Mouse (Mus musculus) small intestine, adult 2 months (tissue): ENCODE measurements at regions not wholly inside any gene's neighbourhood (a gene's known extent, or its start where the extent isn't known, plus 50 kb on each side); places are given as distances from the start of the nearest gene placed in this dataset.

Experiments used
- CTCF ChIP-seq: fragments of 200-500 bp; IDR thresholded peaks from 2 replicates; pipeline ENCODE4 v1.5.1; 2012; ENCODE audit warnings: low read depth, mild to moderate bottlenecking, control low read depth, inconsistent platforms, low read length, moderate library complexity, mixed read lengths; ENCODE audit not compliant: insufficient replicate concordance, insufficient read length; ENCODE audit errors: extremely low read depth
- POLR2A ChIP-seq: fragments of 200-500 bp; IDR thresholded peaks from 2 replicates; pipeline ENCODE4 v1.6.1; 2012; ENCODE audit warnings: low read depth, mild to moderate bottlenecking, control low read depth, inconsistent platforms, low read length, moderate library complexity

DNA sequence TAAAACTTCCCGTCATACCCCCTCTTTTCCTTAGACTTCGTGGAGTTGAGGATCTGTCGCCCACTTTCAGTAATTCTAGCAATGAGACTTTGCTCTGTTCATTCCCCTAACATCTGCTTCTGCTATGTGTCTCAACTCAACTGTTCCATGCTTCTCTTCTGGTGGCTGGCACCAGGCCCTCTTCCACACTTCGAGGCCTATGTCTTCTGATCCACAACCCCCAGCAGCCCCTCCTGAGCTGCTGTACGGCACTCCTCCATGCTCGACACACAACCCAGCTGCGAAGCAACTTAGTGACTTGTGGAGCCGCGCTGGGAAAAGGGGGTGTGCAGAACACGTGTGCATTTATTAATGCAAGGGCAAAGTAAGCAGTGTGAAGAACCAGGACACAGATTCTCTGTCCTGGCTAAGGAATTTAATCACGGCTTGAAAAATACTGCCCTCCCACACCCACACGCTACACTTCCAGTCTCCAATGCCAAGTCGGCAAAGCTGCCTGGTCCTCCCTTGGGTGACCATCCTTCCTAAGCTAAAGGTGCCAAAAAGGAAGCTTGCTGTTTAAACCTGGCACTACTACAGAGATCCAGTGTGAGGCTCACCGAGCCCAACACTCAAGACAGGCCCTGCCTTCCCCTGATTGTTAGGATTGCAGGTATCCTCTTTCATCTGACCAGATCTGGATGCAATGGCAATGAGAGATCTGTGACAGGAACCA lies 220.8 kb upstream of the Cdh5 start:
- no peak for TF ChIP-seq CTCF
- no peak for TF ChIP-seq POLR2A
